Mouse (Mus musculus): ENCODE measurements at regions not wholly inside any gene's neighbourhood (a gene's known extent, or its start where the extent isn't known, plus 50 kb on each side); places are given as distances from the start of the nearest gene placed in this dataset.

DNA sequence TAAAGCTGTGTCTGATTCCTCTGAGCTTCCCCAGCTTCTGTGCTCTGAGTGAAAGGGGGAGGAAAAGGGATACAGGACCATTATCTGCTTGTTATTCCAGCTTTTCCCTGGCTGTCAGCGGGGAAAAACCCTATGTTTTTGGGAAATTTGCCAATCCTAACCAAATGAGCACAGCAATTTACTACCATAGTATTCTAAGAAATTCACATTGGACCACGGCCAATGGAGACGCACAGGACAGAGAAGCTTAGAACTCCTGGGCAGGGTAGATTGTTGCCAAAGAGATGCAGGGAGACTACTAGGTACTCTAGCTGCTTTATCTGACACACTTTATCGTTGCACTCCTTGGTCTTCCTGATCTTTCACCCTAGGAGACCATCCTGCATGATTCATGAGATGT, 303.2 kb downstream of the Olfm3 start:
- no peak for DNase-seq (ENCODE audit: low spot score)

DNA sequence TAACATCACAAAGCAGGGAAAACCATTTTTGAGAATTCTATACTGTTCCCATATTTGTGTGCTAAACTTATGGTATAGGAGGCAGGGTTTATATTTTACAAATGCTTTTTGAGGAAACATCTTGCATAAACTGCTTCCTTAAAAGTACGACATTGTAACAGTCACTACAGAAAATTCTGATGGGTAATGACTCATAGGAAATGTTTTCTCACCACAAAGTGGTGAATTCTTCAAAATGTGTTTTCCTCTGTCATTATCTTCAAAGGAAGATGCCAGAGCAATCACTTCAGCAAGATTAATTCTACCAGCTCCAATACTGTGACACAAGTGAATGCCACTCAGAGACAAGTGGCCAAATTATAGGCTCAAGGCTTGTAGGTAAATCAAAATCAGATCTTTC, 308.0 kb downstream of the Olfm3 start:
- no peak for DNase-seq (ENCODE audit: low spot score)

GRCm38 (mm10) chr3:115213477-115213876, 309.6 kb downstream of the Olfm3 start:
- no peak for DNase-seq (ENCODE audit: low spot score)

GRCm38 (mm10) chr3:115240497-115240896, 336.6 kb downstream of the Olfm3 start:
- no peak for DNase-seq (ENCODE audit: low spot score)

- DNase-seq (ENCODE audit: low spot score) = peak; percentile 4
These were observed 348.9 kb downstream of the Olfm3 start for GRCm38 (mm10) chr3:115252618-115253379.

DNA sequence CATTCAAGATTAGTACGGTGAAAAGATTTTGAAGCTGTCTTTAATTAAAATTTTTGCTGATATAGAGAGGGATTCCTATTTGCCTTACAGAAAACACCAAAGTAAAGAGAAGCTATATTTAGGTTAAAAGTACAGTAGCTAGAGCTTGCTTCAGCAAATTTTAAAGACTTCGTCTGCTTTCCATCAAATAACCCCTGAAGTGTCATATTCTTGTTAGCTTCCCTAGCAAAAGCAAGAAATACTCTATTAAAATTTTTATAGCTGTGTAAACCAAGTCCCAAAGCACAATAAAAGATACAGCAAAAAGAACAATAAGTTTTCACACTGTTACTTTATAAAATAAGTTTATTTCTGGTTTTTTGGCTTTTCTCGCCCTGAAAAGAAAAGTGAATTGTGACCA, 372.3 kb downstream of the Olfm3 start:
- DNase-seq (ENCODE audit: low spot score) = no peak

DNA sequence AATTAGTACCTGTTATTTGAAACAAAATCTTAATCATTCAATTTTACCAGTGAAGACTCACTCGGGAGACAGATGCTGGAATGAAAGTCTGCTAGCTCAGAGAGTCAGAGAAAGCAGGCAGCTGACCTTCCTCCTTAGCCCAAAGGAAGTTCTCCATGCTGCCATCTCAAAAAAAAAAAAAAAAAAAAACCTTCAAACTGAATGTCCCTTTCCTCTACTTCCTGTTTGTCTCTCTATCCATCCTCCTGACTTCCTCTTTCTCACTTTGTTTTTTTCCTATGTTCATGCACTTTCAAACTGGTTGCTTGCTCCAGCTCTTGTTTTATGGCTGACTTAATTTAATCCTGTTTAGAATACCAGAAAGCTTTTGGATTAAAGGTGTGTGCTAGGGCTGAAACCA, 377.4 kb downstream of the Olfm3 start:
- no peak for DNase-seq (ENCODE audit: low spot score)

GRCm38 (mm10) chr3:115284487-115284886, 380.6 kb downstream of the Olfm3 start:
- no peak for DNase-seq (ENCODE audit: low spot score)

Data from layer of hippocampus, adult 11-12 months (tissue).